Mouse (Mus musculus): Measurements from ENCODE around the gene Kcnh6. TPM values are rescaled to one million over a fixed set of nuclear protein-coding genes. Genes with fewer than 3 reads are reported as not detected.

Gene Kcnh6
- total and polyA plus RNA-seq, 2 experiments from 2014 or later, result 0.12 TPM; not detected in 1

DNA sequence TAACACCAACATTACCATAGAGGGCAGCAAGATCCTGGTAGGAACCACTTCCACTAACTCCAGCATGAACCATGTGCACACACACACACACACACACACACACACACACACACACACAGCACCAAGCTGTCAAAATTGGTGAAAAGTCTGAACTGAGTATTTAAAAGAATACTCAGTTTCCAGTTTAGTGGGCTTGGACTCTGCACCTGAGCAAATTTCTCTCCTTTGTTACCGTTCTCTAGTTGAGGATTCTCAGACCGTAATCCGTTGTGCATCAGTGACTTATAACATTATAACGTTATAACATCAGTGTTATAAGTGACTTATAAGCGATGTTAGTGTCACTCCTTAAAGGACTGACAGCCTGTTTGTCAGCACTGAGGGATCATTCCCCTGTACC is 32.3 kb upstream of the Kcnh6 start:
- no peak overlapping the region for H3K27ac ChIP-seq (ENCODE audit: low read depth)
- H3K27me3 ChIP-seq (ENCODE audit: control insufficient read depth, insufficient read depth, low read length), result no peaks in the 10 kb centered on the region; the same call in 1 of the 2 replicates
- H3K9me3 ChIP-seq (replicated peaks; ENCODE audit: control insufficient read depth, low read length), result no peaks in the 10 kb centered on the region
- no peak overlapping the region for H3K9ac ChIP-seq (replicated peaks; ENCODE audit: low read depth, low read length)
- no peak for ATAC-seq (ENCODE audit: insufficient read depth, low read depth)
- no peaks in the 10 kb centered on the region for H3K4me1 ChIP-seq (ENCODE audit: control insufficient read depth, insufficient read depth)
- H3K4me2 ChIP-seq (ENCODE audit: low read depth, low read length), result no peak overlapping the region
- H3K36me3 ChIP-seq (replicated peaks; ENCODE audit: control insufficient read depth, insufficient read depth, low read length), result no peaks in the 10 kb centered on the region
- no peak for DNase-seq (ENCODE audit: low spot score)
- no peak overlapping the region for H3K4me3 ChIP-seq (ENCODE audit: low read depth, low read length)
- TF ChIP-seq CTCF (IDR thresholded peaks at IDR 0.05; ENCODE audit: low read depth) (no peak), EP300 (IDR thresholded peaks at IDR 0.05; ENCODE audit: low read depth) (no peak)
- WGBS, result 87% methylated on average over 5 of the region's 5 CpGs

DNA sequence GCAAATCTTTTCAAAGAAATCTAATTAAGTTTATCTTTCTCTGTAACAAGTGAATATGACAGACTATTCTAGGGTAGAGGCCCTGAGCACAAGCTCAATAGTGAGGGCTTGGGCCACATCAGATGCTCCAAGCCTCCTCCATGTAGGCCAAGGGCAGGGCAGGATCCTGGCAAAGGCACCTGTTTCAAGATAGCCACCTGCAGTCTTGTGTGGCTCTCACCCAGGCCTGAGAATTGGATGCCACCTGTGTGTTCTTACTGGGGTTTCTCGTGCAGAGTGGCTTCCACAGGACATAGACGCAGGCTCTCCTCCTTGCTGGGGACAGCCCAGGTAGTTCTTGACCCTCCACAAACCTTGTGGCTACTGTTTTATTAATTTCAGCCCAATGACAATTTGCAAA is 29.7 kb upstream of the Kcnh6 start:
- Histone ChIP-seq H3K27ac (ENCODE audit: low read depth) (no peak overlapping the region), H3K9me3 (replicated peaks; ENCODE audit: control insufficient read depth, low read length) (no peaks in the 10 kb centered on the region), H3K4me1 (ENCODE audit: control insufficient read depth, insufficient read depth) (no peaks in the 10 kb centered on the region), H3K36me3 (replicated peaks; ENCODE audit: control insufficient read depth, insufficient read depth, low read length) (no peaks in the 10 kb centered on the region), H3K9ac (replicated peaks; ENCODE audit: low read depth, low read length) (no peak overlapping the region), H3K4me3 (ENCODE audit: low read depth, low read length) (no peak overlapping the region), H3K4me2 (ENCODE audit: low read depth, low read length) (no peak overlapping the region), H3K27me3 (ENCODE audit: control insufficient read depth, insufficient read depth, low read length) (no peaks in the 10 kb centered on the region)
- 68% methylated on average over 2 of the region's 2 CpGs for WGBS
- no peak for DNase-seq (ENCODE audit: low spot score)
- TF ChIP-seq CTCF (IDR thresholded peaks at IDR 0.05; ENCODE audit: low read depth) (no peak), EP300 (IDR thresholded peaks at IDR 0.05; ENCODE audit: low read depth) (no peak)
- ATAC-seq (ENCODE audit: insufficient read depth, low read depth), result no peak

DNA sequence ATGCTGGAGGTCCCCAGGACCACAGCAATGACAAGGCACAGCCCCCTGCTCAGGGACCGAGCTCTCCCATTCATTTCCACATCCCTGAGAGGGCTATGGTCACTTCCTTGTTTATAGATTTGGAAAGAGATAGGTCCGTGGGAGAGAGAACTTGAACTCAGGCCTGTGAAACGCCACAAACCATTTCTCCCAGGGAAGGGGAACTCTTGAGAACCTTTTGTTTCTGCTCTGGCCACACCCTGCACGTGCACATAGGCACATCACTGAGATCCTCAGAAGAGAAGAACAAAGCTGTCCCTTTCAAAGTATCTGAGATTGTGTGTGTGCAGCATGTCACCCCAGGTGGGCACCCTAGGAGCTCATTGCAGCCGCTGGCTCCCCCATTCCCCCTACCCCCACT is 29.3 kb upstream of the Kcnh6 start:
- Histone ChIP-seq H3K9me3 (replicated peaks; ENCODE audit: control insufficient read depth, low read length) (no peaks in the 10 kb centered on the region), H3K27me3 (ENCODE audit: control insufficient read depth, insufficient read depth, low read length) (no peaks in the 10 kb centered on the region), H3K36me3 (replicated peaks; ENCODE audit: control insufficient read depth, insufficient read depth, low read length) (no peaks in the 10 kb centered on the region), H3K4me1 (ENCODE audit: control insufficient read depth, insufficient read depth) (no peaks in the 10 kb centered on the region), H3K4me3 (ENCODE audit: low read depth, low read length) (no peak overlapping the region), H3K4me2 (ENCODE audit: low read depth, low read length) (no peak overlapping the region), H3K9ac (replicated peaks; ENCODE audit: low read depth, low read length) (no peak overlapping the region), H3K27ac (ENCODE audit: low read depth) (no peak overlapping the region)
- ATAC-seq (ENCODE audit: insufficient read depth, low read depth) (no peak), DNase-seq (ENCODE audit: low spot score) (no peak)
- TF ChIP-seq CTCF (IDR thresholded peaks at IDR 0.05; ENCODE audit: low read depth) (no peak), EP300 (IDR thresholded peaks at IDR 0.05; ENCODE audit: low read depth) (no peak)
- WGBS, result 53% methylated on average over 5 of the region's 5 CpGs

DNA sequence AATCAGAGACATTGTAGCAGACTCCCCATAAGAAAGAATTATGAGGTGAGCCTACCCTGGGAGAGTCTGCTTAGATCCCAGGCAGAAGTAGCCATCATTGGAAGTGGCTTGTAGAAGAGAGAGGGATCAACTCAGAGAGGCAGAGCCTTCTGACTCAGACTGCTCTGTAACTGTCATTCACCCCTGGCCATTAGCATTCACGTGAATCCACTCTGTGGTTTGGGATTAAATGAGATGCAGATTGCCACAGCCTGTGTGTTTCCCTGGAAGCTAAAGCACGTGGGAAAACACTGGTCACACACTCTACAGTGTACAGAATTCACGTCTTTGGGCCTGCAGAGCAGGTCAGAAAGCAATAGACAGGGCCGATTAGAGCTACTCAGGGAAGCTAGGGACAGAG is 23.5 kb upstream of the Kcnh6 start:
- 60% methylated on average over 4 of the region's 4 CpGs for WGBS
- no peak overlapping the region for H3K9ac ChIP-seq (replicated peaks; ENCODE audit: low read depth, low read length)
- no peak overlapping the region for H3K4me3 ChIP-seq (ENCODE audit: low read depth, low read length)
- no peaks in the 10 kb centered on the region for H3K27me3 ChIP-seq (ENCODE audit: control insufficient read depth, insufficient read depth, low read length)
- H3K4me1 ChIP-seq (ENCODE audit: control insufficient read depth, insufficient read depth), result no peaks in the 10 kb centered on the region
- H3K36me3 ChIP-seq (replicated peaks; ENCODE audit: control insufficient read depth, insufficient read depth, low read length), result no peaks in the 10 kb centered on the region
- no peaks in the 10 kb centered on the region for H3K9me3 ChIP-seq (replicated peaks; ENCODE audit: control insufficient read depth, low read length)
- no peak overlapping the region for H3K27ac ChIP-seq (ENCODE audit: low read depth)
- ATAC-seq (ENCODE audit: insufficient read depth, low read depth) (no peak), DNase-seq (ENCODE audit: low spot score) (no peak)
- TF ChIP-seq CTCF (IDR thresholded peaks at IDR 0.05; ENCODE audit: low read depth), result no peak
- H3K4me2 ChIP-seq (ENCODE audit: low read depth, low read length), result no peak overlapping the region

DNA sequence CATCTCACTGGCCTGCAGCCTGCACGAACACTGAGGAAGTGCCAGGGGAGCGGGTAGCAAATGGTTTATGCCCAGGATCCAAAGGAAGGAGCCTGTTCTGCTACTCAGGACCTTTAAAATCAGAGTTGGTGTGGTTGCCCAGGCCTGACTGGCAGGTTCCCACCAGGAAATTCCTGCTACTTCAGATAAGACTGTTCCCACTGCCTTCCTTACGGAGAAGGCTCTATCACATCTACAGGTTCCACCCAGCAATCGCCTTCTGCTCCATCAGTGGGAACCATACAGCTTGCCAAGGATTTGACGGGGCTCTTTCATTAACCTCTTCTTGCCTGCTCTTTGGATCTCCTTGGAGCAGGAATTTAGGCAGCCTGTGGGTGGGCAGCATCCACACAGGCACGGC is 20.5 kb upstream of the Kcnh6 start:
- H3K27ac ChIP-seq (ENCODE audit: low read depth), result no peak overlapping the region
- ATAC-seq (ENCODE audit: insufficient read depth, low read depth), result no peak; the same call in 1 of the 2 replicates
- H3K9ac ChIP-seq (replicated peaks; ENCODE audit: low read depth, low read length), result no peak overlapping the region
- TF ChIP-seq CTCF (IDR thresholded peaks at IDR 0.05; ENCODE audit: low read depth) (no peak), EP300 (IDR thresholded peaks at IDR 0.05; ENCODE audit: low read depth) (no peak)
- no peak overlapping the region for H3K4me2 ChIP-seq (ENCODE audit: low read depth, low read length)
- H3K27me3 ChIP-seq (ENCODE audit: control insufficient read depth, insufficient read depth, low read length), result no peaks in the 10 kb centered on the region
- H3K9me3 ChIP-seq (replicated peaks; ENCODE audit: control insufficient read depth, low read length), result no peaks in the 10 kb centered on the region
- H3K4me1 ChIP-seq (ENCODE audit: control insufficient read depth, insufficient read depth), result no peaks in the 10 kb centered on the region
- no peak overlapping the region for H3K4me3 ChIP-seq (ENCODE audit: low read depth, low read length)
- 48% methylated on average over 6 of the region's 6 CpGs for WGBS
- peak; percentile 12 for DNase-seq (ENCODE audit: low spot score)
- H3K36me3 ChIP-seq (replicated peaks; ENCODE audit: control insufficient read depth, insufficient read depth, low read length), result no peaks in the 10 kb centered on the region

DNA sequence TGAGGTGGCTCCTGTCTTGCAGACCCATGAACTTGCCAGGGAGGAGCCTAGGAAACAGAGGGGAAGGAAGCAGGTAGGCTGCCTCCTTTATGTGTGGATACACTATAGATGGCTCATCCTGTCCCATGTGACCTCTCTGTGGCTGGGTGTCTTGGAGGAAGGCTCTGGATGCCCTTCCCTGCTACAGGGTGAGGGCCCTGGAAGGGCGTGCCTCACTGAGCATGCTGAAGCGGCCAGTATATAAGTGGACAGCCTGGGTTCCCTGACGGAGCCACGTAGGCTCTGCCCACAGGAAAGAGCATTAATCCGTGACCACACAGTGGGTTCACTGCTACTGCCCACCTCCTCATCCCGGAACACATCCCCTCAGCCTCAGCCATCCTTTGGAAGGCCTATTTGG is 18.5 kb upstream of the Kcnh6 start:
- Histone ChIP-seq H3K27ac (ENCODE audit: low read depth) (no peak overlapping the region), H3K36me3 (replicated peaks; ENCODE audit: control insufficient read depth, insufficient read depth, low read length) (no peaks in the 10 kb centered on the region), H3K4me1 (ENCODE audit: control insufficient read depth, insufficient read depth) (no peaks in the 10 kb centered on the region), H3K9me3 (replicated peaks; ENCODE audit: control insufficient read depth, low read length) (no peaks in the 10 kb centered on the region), H3K4me3 (ENCODE audit: low read depth, low read length) (no peak overlapping the region), H3K4me2 (ENCODE audit: low read depth, low read length) (no peak overlapping the region), H3K9ac (replicated peaks; ENCODE audit: low read depth, low read length) (no peak overlapping the region), H3K27me3 (ENCODE audit: control insufficient read depth, insufficient read depth, low read length) (no peaks in the 10 kb centered on the region)
- DNase-seq (ENCODE audit: low spot score) (no peak), ATAC-seq (ENCODE audit: insufficient read depth, low read depth) (no peak)
- WGBS, result 66% methylated on average over 6 of the region's 6 CpGs
- TF ChIP-seq CTCF (IDR thresholded peaks at IDR 0.05; ENCODE audit: low read depth) (no peak), EP300 (IDR thresholded peaks at IDR 0.05; ENCODE audit: low read depth) (no peak)

All from heart, postnatal 0 days (tissue).